In genomic region chr12:45187149-45187548, GRCm38 (mm10) we compare ENCODE assay signal across 9 mouse cellular contexts.
DNase-seq lines count a peak whose midpoint lies in the region; ATAC-seq and TF ChIP-seq lines count a peak whose summit lies in the region.
"Had no signal": no experiment of that assay in that cellular context is flagged by ENCODE, and none has a peak within 500 bp of the region (broad histone marks: within the 10 kb centered on the region; RNA-seq: fewer than 3 reads in every experiment).

No protein-coding gene starts in this region.

- no peak for TF ChIP-seq POLR2A in limb, embryonic 14.5 days (IDR thresholded peaks at IDR 0.05; ENCODE audit: borderline replicate concordance, extremely low read depth, insufficient read depth, insufficient read length)

- H3K27ac ChIP-seq in heart, postnatal 0 days (ENCODE audit: low read depth) = no peak overlapping the region
- H3K27ac ChIP-seq in forebrain, embryonic 11.5 days (ENCODE audit: low read depth, low read length) = no peak overlapping the region
- no peak overlapping the region for H3K27ac ChIP-seq in limb, embryonic 14.5 days (replicated peaks; ENCODE audit: low read depth, low read length)
- H3K27ac ChIP-seq: liver, embryonic 13.5 days had no signal

- H3K4me3 ChIP-seq in heart, postnatal 0 days (ENCODE audit: low read depth, low read length) = no peak overlapping the region
- no peak overlapping the region for H3K4me3 ChIP-seq in forebrain, embryonic 11.5 days (ENCODE audit: low read depth, low read length)
- no peak overlapping the region for H3K4me3 ChIP-seq in limb, embryonic 14.5 days (replicated peaks; ENCODE audit: low read length)
- H3K4me3 ChIP-seq: liver, embryonic 13.5 days had no signal

- CTCF ChIA-PET in Patski (lab: Charles Lee) = interaction anchor here (1.3 kb wide), 1 partner anchor 339 kb away, joined by 3 read pairs; no protein-coding TSS in a partner anchor

- ATAC-seq in heart, postnatal 0 days (ENCODE audit: insufficient read depth, low read depth) = no peak
- ATAC-seq in Patski = peak; percentile 57
- ATAC-seq in forebrain, embryonic 11.5 days (replicated peaks; ENCODE audit: low FRiP score) = 0 out of 2 replicates have a peak, but pooled peaks have one; percentile 55
- peak; percentile 68; the same call in 1 of the 2 replicates for ATAC-seq in limb, embryonic 14.5 days (ENCODE audit: low FRiP score, low read depth)

- no peak overlapping the region for H3K9ac ChIP-seq in heart, postnatal 0 days (replicated peaks; ENCODE audit: low read depth, low read length)
- no peak overlapping the region for H3K9ac ChIP-seq in forebrain, embryonic 11.5 days (ENCODE audit: low read length)
- no peak overlapping the region for H3K9ac ChIP-seq in limb, embryonic 14.5 days (ENCODE audit: low read depth, low read length, severe bottlenecking)
- H3K9ac ChIP-seq: liver, embryonic 13.5 days had no signal

- no peaks in the 10 kb centered on the region for H3K36me3 ChIP-seq in heart, postnatal 0 days (replicated peaks; ENCODE audit: control insufficient read depth, insufficient read depth, low read length)
- no peaks in the 10 kb centered on the region for H3K36me3 ChIP-seq in forebrain, embryonic 11.5 days (ENCODE audit: control insufficient read depth, insufficient read depth, low read length)
- H3K36me3 ChIP-seq in limb, embryonic 14.5 days (ENCODE audit: control insufficient read depth, insufficient read depth, low read length) = no peaks in the 10 kb centered on the region
- H3K36me3 ChIP-seq: liver, embryonic 13.5 days had no signal

- no peak for TF ChIP-seq EP300 in heart, postnatal 0 days (IDR thresholded peaks at IDR 0.05; ENCODE audit: low read depth)

- no peaks in the 10 kb centered on the region for H3K27me3 ChIP-seq in heart, postnatal 0 days (ENCODE audit: control insufficient read depth, insufficient read depth, low read length)
- peaks cover 38% of the 10 kb centered on the region for H3K27me3 ChIP-seq in Patski
- H3K27me3 ChIP-seq in forebrain, embryonic 11.5 days (ENCODE audit: control insufficient read depth, insufficient read depth, low read length) = no peaks in the 10 kb centered on the region
- H3K27me3 ChIP-seq in limb, embryonic 14.5 days (ENCODE audit: control insufficient read depth, insufficient read depth, low read length) = no peaks in the 10 kb centered on the region
- H3K27me3 ChIP-seq: liver, embryonic 13.5 days had no signal

- peak; percentile 44 for DNase-seq in heart, postnatal 0 days (ENCODE audit: low spot score)
- no peak for DNase-seq in heart, adult 11 months
- DNase-seq in 3T3-L1 (ENCODE audit: low read depth, low spot score) (peak; percentile 69), Patski (ENCODE audit: low read depth, low spot score) (no peak)
- DNase-seq in forebrain, embryonic 11.5 days (ENCODE audit: low spot score) = no peak
- peak; percentile 90 for DNase-seq in limb, embryonic 14.5 days (ENCODE audit: low spot score)
- peak; percentile 36 for DNase-seq in telencephalon, adult 2 months (ENCODE audit: low read depth, low spot score)
- DNase-seq in gastrocnemius, postnatal 4 days (ENCODE audit: low spot score in 2 of 2) = no peak
- DNase-seq: liver, embryonic 13.5 days had no signal

- peak; percentile 81 for TF ChIP-seq CTCF in heart, postnatal 0 days (IDR thresholded peaks at IDR 0.05; ENCODE audit: low read depth)
- TF ChIP-seq CTCF in Patski (IDR thresholded peaks at IDR 0.05) = peak; percentile 87

- H3K9me3 ChIP-seq in heart, postnatal 0 days (replicated peaks; ENCODE audit: control insufficient read depth, low read length) = no peaks in the 10 kb centered on the region
- H3K9me3 ChIP-seq in forebrain, embryonic 11.5 days (ENCODE audit: control insufficient read depth, low read length) = no peaks in the 10 kb centered on the region
- no peaks in the 10 kb centered on the region for H3K9me3 ChIP-seq in limb, embryonic 14.5 days (ENCODE audit: control insufficient read depth, low read length)
- H3K9me3 ChIP-seq: liver, embryonic 13.5 days had no signal

- H3K4me1 ChIP-seq in heart, postnatal 0 days (ENCODE audit: control insufficient read depth, insufficient read depth) = no peaks in the 10 kb centered on the region
- H3K4me1 ChIP-seq in forebrain, embryonic 11.5 days (replicated peaks; ENCODE audit: control insufficient read depth, insufficient read depth, low read length) = no peaks in the 10 kb centered on the region
- H3K4me1 ChIP-seq in limb, embryonic 14.5 days (ENCODE audit: control insufficient read depth, insufficient read depth, low read length) = no peaks in the 10 kb centered on the region
- H3K4me1 ChIP-seq: liver, embryonic 13.5 days had no signal

- 8% methylated on average over 6 of the region's 6 CpGs for WGBS in heart, postnatal 0 days
- WGBS in forebrain, embryonic 11.5 days = 13% methylated on average over 6 of the region's 6 CpGs
- WGBS in limb, embryonic 14.5 days = 13% methylated on average over 6 of the region's 6 CpGs

- in situ Hi-C loops in Patski (cut with MboI; ENCODE audit: low pct_unique_long_range_greater_than_20kb) = no loop called here

- POLR2A ChIA-PET in Patski (lab: Charles Lee) = no interaction called here

- no peak overlapping the region for H3K4me2 ChIP-seq in heart, postnatal 0 days (ENCODE audit: low read depth, low read length)
- H3K4me2 ChIP-seq in forebrain, embryonic 11.5 days (ENCODE audit: low read depth, low read length, severe bottlenecking) = no peak overlapping the region
- no peak overlapping the region for H3K4me2 ChIP-seq in limb, embryonic 14.5 days (replicated peaks; ENCODE audit: low read depth, low read length, severe bottlenecking)
- H3K4me2 ChIP-seq: liver, embryonic 13.5 days had no signal

Comparison
In these comparisons a context has a peak if more than half of its experiments do, and no peak if none do; other contexts are left out.
1. DNase-seq: peak in heart, postnatal 0 days (single experiment), 3T3-L1 (single experiment), limb, embryonic 14.5 days (single experiment) and telencephalon, adult 2 months (single experiment); none in heart, adult 11 months (single experiment), Patski (single experiment), forebrain, embryonic 11.5 days (single experiment) and gastrocnemius, postnatal 4 days (0 of 2).